Mouse (Mus musculus) effector memory CD4-positive, alpha-beta T cell, adult 5 months (primary cell): ENCODE results near the gene Arfip2. TPM values are rescaled to one million over a fixed set of nuclear protein-coding genes. Genes with fewer than 3 reads are reported as not detected.

Experiments used
- polyA plus RNA-seq: library from polyadenylated mRNA; unstranded; fragments of 100-300 nt; shearing (Covaris generic); gene quantifications from one replicate; pipeline ENCODE4 v1.2.1, GENCODE M21; 2017

Gene Arfip2
- 15.5 TPM for polyA plus RNA-seq

GRCm38 (mm10) chr7:105640233-105640893, at the start of gene Arfip2, which contains the start of gene Gm45799:
TSS of gene Arfip2 (minus strand) at chr7:105640416.
TSS of gene Gm45799 (plus strand) at chr7:105640552.

GRCm38 (mm10) chr7:105650639-105651435, 10.6 kb upstream of the Arfip2 start, which contains the start of gene Dnhd1:
TSS of gene Dnhd1 (plus strand) at chr7:105650827.

GRCm38 (mm10) chr7:105639756-105640155, 460 bp downstream of the Arfip2 start, which contains the start of gene Timm10b:
TSS of gene Timm10b (plus strand) at chr7:105640056.

GRCm38 (mm10) chr7:105633127-105633800, 7.0 kb downstream of the Arfip2 start, which contains the start of gene Trim3:
TSS of gene Trim3 (minus strand) at chr7:105633571.

Other genes with a start within 250 kb of the Arfip2 start
- gene Fam160a2, start 240.4 kb downstream of the Arfip2 start, polyA plus RNA-seq: 46.2 TPM
- gene Cnga4, start 235.8 kb downstream of the Arfip2 start, polyA plus RNA-seq: not detected
- not detected for gene Cckbr, start 214.7 kb downstream of the Arfip2 start, polyA plus RNA-seq
- not detected for gene Cavin3, start 158.1 kb downstream of the Arfip2 start, polyA plus RNA-seq
- 15.0 TPM for gene Smpd1, start 86.1 kb downstream of the Arfip2 start, polyA plus RNA-seq
- 4.1 TPM for gene Apbb1, start 58.8 kb downstream of the Arfip2 start, polyA plus RNA-seq
- not detected for gene Hpx, start 40.3 kb downstream of the Arfip2 start, polyA plus RNA-seq
- 6.5 TPM for gene Trim3, start 6.8 kb downstream of the Arfip2 start, polyA plus RNA-seq
- gene Timm10b, start 360 bp downstream of the Arfip2 start, polyA plus RNA-seq: 92.3 TPM
- 5.0 TPM for gene Gm45799, start 136 bp upstream of the Arfip2 start, polyA plus RNA-seq
- 0.47 TPM for gene Dnhd1, start 10.4 kb upstream of the Arfip2 start, polyA plus RNA-seq
- gene Ilk, start 96.2 kb upstream of the Arfip2 start, polyA plus RNA-seq: 116 TPM
- gene Rrp8, start 97.0 kb upstream of the Arfip2 start, polyA plus RNA-seq: 16.6 TPM
- gene Taf10, start 103.9 kb upstream of the Arfip2 start, polyA plus RNA-seq: 283 TPM
- 66.6 TPM for gene Tpp1, start 111.8 kb upstream of the Arfip2 start, polyA plus RNA-seq
- gene Dchs1, start 147.2 kb upstream of the Arfip2 start, polyA plus RNA-seq: not detected
- 63.2 TPM for gene Mrpl17, start 170.7 kb upstream of the Arfip2 start, polyA plus RNA-seq